Mouse (Mus musculus) left cerebral cortex, adult 2 months (tissue): ENCODE measurements around the gene Gpbp1. TPM values are rescaled to one million over a fixed set of nuclear protein-coding genes. Genes with fewer than 3 reads are reported as not detected.

Experiments used
- DNase-seq, 2 experiments: peaks; one replicate each; pipeline ENCODE4 v3.0.0; 2021 to 2022; ENCODE audit warnings: low spot score in 2 of 2, mixed read lengths in 1 of 2; ENCODE audit errors: extremely low spot score in 1 of 2
- H3K27ac ChIP-seq: fragments of 200-600 bp; 2 replicates; pipeline ENCODE4 v1.8.1; 2022
- H3K4me3 ChIP-seq: fragments of 200-600 bp; 2 replicates; pipeline ENCODE4 v1.8.1; 2022
- CTCF ChIP-seq: fragments of 200-600 bp; IDR thresholded peaks from 2 replicates; pipeline ENCODE4 v1.8.1; 2022; ENCODE audit warnings: antibody characterized with exemption, mild to moderate bottlenecking, moderate library complexity
- intact Hi-C: fragments of 180-260 bp; cut with DNase I; formaldehyde crosslinking; loops from one replicate; pipeline ENCODE4 v1.15.1; 2025
- total RNA-seq, 2 experiments: library from RNA; stranded (reverse); gene quantifications; 2 replicates each; pipeline ENCODE4 v1.2.3; 2021

The Gpbp1 gene
- total RNA-seq, 2 experiments from 2014 or later: 80.4 to 83.9 TPM

- TF ChIP-seq CTCF: no peak
Observed at GRCm38 (mm10) chr13:111394904-111395303, 95.0 kb downstream of the Gpbp1 start.

DNA sequence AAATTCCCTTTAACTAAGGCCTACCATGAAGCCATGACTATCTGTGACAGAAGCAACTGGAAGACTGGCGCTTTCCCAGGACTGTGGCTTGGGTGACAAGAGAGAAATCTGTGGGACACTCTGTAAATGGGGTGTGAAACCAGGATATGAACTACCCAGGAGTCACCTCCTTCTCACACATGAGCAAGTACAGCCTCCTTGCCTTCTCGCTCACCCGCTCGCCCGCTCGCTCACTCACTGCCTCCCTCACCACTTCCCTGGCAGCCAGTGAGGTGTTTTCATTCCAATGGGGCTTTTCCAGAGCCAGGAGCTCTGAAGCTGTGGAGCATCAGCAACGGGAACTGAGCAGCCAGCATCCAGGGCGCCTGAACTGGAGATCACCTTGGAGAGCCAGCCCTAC is 95.6 kb downstream of the Gpbp1 start:
- intact Hi-C loops: loop anchor here (2.0 kb wide), 2 partner anchors 94 to 126 kb away; no protein-coding TSS in a partner anchor
- DNase-seq: peak; percentile 44 to 69
- no peak for TF ChIP-seq CTCF
- Histone ChIP-seq H3K27ac (peak overlapping the region; percentile 94), H3K4me3 (no peak overlapping the region)

More at GRCm38 (mm10) chr13:111394904-111395303, 95.0 kb downstream of the Gpbp1 start:
- H3K27ac ChIP-seq: peak overlapping the region; percentile 94
- no peak for DNase-seq
- H3K4me3 ChIP-seq: no peak overlapping the region
- intact Hi-C loops: loop anchor here (2.0 to 5.0 kb wide), 5 partner anchors 94 to 768 kb away; no protein-coding TSS in a partner anchor

GRCm38 (mm10) chr13:111393426-111393825 is 96.5 kb downstream of the Gpbp1 start:
- Histone ChIP-seq H3K4me3 (no peak overlapping the region), H3K27ac (peak overlapping the region; percentile 94)
- DNase-seq: no peak
- intact Hi-C loops: no loop called here
- TF ChIP-seq CTCF: no peak

- no peak for DNase-seq
- Histone ChIP-seq H3K27ac (no peak overlapping the region), H3K4me3 (no peak overlapping the region)
- no peak for TF ChIP-seq CTCF
- intact Hi-C loops: no loop called here
Observed at GRCm38 (mm10) chr13:111391426-111391825, 98.5 kb downstream of the Gpbp1 start.

- no peak overlapping the region for H3K4me3 ChIP-seq
- no peak overlapping the region for H3K27ac ChIP-seq
- no peak for DNase-seq
- intact Hi-C loops: no loop called here
- no peak for TF ChIP-seq CTCF
Observed at GRCm38 (mm10) chr13:111391011-111391410, 98.9 kb downstream of the Gpbp1 start.

DNA sequence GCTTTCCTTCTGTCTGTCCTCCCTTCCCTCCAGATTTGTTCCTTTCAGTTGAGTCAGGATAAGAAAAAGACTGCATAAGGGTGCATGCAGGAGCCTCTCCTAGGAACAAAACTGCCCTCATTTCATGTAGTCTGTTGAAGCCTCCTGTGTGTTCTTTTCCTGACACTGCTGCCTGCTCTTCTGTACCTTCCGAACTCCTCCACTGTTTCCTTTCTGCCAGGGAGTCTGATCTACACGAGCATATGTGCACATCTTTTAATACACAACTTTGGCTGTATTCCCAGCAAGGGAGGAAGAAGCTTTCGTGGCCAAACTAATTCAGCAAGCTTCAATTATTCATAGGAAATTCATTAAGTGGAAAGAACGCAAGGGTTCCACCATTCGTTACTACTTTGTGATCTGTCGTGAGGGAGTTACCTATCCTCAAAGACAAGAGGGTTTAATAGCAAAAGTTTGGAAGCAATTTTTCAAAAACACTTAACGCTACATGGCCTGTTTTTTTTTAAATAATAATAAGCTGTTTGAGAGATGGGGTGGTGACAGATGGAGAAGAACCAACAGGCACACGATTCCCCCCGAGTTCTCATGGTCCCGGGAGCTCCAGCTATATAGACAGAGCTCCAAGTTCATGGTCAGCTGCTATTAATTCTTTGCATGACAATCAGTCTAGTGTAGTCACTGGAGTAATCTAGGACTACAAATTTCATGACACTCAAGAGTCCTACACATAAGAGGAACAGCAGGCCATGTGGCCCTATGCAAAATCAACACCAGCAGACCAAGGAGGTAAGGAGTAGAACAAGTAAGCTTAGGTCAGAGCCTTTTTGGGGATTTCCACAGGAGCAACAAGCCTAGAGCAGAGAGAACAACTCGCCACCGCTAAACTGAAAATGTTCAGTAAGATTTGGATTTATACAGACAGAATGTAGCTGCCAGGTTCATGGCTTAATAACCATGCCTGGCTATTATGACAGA is 105.6 kb downstream of the Gpbp1 start:
- H3K27ac ChIP-seq: peak overlapping the region; percentile 55
- intact Hi-C loops: no loop called here
- DNase-seq: no peak

More for the DNA sequence above, 105.6 kb downstream of the Gpbp1 start:
- no peak for TF ChIP-seq CTCF
- H3K4me3 ChIP-seq: no peak overlapping the region

Other genes starting within 250 kb of the Gpbp1 start
- gene Actbl2, start 235.1 kb downstream of the Gpbp1 start, total RNA-seq: not detected
- gene Gm49496, start 59.8 kb upstream of the Gpbp1 start, total RNA-seq: not detected
- not detected for gene Gm10198, start 102.7 kb upstream of the Gpbp1 start, total RNA-seq
- gene Mier3, start 190.9 kb upstream of the Gpbp1 start, total RNA-seq: 10 to 100 TPM; 27.1 to 29.9 TPM